Mouse (Mus musculus) lung, postnatal 14 days (tissue): ENCODE results near the gene Brpf3.

Experiments
- DNase-seq: peaks from one replicate; pipeline ENCODE4 v3.0.0; 2021

The Brpf3 gene

GRCm38 (mm10) chr17:28876331-28876730 lies 75.4 kb downstream of the Brpf3 start:
- no peak for DNase-seq

DNA sequence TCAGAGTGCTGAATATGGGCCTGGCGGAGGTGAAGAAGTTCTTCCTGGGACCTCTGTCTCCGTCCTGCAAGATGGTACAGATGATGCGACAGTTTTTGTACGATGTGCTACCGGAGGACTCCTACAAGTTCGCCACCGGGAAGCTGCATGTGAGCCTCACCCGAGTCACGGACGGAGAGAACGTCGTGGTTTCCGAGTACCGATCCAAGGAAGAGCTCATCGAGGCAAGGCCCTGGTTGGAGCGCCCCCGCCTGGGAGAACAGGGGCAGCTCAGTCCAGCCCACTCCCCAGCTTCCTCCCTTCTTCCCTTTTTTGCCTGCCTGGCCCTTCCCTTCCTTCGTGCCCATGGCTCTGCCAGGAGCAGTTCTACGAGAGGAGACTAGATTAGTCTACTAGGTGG lies 75.9 kb downstream of the Brpf3 start:
- peak; percentile 32 for DNase-seq

DNA sequence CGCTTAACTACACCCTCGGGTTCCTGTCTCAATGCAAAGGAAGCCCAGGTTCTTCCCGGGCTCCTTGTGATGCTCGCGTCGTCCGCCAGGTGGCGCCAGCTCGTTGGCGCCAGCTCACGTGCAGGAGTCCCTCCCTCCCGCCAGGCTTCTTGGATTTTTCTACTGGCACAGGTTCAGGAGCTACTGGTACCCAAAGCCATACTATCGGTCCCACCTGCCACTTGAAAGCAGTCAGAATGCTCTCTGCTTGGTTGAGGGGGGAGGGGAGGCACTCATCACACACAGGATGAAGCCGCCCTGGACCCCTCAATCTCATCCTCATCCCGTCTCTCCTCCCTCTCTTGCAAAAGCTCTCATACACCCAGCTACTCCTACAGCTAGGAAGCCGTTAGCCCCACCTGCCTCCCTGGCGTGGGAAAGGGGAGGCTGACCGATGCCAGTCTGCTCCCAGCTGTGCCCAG lies 79.1 kb downstream of the Brpf3 start:
- peak; percentile 82 for DNase-seq

- DNase-seq, result peak; percentile 65
Measured at GRCm38 (mm10) chr17:28882316-28882715, 81.4 kb downstream of the Brpf3 start.

GRCm38 (mm10) chr17:28882810-28883209 lies 81.9 kb downstream of the Brpf3 start:
- no peak for DNase-seq

DNA sequence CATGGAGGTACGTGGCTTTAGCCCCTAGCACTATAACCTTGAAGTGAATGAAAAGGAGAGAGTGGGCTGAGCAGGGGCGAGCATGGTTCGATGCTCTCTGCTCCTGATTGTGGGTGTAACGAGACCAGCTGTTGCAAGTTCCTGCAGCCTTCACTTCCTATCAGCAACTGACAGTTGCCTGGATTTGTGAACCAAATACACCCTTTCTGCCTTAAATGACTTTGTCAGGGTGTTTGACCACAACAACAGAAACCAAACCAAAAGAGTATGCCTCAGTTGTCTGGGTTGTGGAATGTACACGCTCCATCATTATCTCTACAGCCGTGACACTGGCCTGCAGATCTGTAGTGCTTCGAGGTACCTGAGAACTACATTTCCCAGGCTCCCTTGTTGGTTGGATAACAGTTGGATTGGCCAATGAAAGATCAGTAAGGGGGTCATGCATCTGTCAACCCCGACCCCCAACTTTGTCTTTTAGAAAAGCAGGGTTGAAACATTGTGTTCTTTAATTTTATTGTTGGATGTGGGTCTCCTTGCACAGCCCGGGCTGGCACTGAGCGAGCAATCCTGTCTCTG lies 83.1 kb downstream of the Brpf3 start:
- DNase-seq, result no peak

DNA sequence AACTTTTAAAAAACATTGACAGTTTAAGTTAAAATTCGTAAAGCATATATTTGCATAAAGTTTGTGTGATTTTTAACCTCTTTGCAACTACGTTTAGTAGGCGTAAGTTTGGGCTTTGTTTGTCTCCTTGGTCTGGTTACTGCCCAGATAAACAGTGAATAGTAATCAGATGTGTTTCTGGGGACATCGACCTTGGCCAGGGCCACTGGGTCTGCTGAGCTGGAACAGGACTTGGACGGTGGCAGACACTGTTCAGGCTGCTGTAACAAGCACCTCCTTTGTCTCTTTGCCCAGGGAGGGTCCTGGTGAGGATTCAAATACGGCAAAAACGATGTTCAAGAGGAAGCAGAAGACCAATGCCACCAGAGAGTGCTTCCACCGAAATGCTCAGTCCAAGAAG lies 84.3 kb downstream of the Brpf3 start:
- DNase-seq, result no peak

- DNase-seq, result no peak
Measured at GRCm38 (mm10) chr17:28886266-28886665, 85.4 kb downstream of the Brpf3 start.
